Mouse (Mus musculus) yolk sac, embryonic 10.5 days (tissue): ENCODE results near the gene Depp1.
A peak's percentile ranks its signal among the peaks of the same experiment; 100 is the strongest.
"Not testable (repeated sequence)": the region's sequence is repeated elsewhere in the genome, so short reads cannot be mapped to it uniquely, and the experiment has no call there.

Experiments used
- DNase-seq: peaks from one replicate; pipeline ENCODE4 v3.0.0-alpha.2; 2017; ENCODE audit warnings: low spot score

The Depp1 gene

DNA sequence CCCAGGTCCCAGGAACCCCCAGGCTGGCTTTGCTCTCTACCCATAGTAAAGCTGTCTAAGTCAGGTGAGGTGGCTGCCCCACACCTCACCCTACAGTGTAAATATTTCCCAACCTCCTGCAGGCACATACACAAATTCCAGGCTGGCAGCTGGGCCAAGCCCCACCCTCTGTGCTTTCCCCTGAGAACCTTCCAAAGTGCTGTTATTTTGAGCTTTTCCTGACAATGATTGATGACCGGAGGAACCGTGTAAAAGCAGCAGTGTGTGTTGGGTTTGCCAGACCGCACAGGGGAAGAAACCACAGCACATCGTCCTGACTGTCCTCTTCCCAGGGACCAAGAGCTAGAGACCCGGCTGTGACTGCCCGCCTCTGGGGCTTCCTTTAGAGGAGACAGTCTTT lies at the start of gene Depp1:
Gene Depp1 (plus strand): TSS at position 204 of the 400 bp plus-strand sequence.
- peak; percentile 89 for DNase-seq

DNA sequence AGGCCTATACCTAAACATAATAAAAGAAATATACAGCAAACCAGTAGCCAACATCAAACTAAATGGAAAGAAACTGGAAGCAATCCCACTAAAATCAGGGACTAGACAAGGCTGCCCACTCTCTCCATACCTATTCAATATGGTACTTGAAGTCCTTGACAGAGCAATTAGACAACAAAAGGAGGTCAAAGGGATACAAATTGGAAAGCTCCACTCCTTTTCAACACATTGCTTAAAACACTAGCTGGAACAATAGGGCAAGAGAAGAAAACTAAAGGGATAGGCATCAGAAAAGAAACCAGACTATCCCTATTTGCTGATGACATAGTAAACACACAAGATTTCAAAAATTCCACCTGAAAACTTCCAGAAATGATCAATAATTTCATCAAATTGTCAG lies 49.4 kb upstream of the Depp1 start:
- DNase-seq, result not testable (repeated sequence)

GRCm38 (mm10) chr6:116607230-116607629 lies 43.2 kb upstream of the Depp1 start:
- no peak for DNase-seq

- no peak for DNase-seq
Observed at GRCm38 (mm10) chr6:116615719-116616118, 34.7 kb upstream of the Depp1 start.

DNA sequence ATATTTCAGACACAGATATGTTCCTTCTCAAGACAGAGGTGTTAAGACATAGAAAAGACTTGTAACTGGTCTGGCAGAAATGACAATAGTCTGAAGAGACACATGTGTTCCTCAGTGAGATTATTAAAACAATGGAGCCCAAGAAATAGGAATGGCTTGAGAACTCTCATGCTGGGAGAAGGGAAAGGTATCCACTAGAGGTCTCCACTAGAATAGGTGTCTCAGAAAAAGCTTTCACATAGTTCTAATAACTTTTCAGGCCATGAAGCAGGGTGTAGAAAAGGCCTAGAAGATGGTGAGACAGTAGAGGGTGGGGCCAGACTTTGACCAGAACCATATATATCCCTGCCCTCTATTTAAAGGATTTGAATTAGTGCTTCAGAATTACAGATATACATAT lies 32.3 kb upstream of the Depp1 start:
- no peak for DNase-seq

- no peak for DNase-seq
Observed at GRCm38 (mm10) chr6:116621318-116622023, 28.9 kb upstream of the Depp1 start.

- not testable (repeated sequence) for DNase-seq
Observed at GRCm38 (mm10) chr6:116626417-116626816, 24.0 kb upstream of the Depp1 start.

- no peak for DNase-seq
Observed at GRCm38 (mm10) chr6:116628095-116628494, 22.3 kb upstream of the Depp1 start.

GRCm38 (mm10) chr6:116628539-116629171 lies 21.8 kb upstream of the Depp1 start, which contains the start of gene Zfp422:
Zfp422 (minus strand) TSS chr6:116628999.
- DNase-seq, result peak; percentile 82

DNA sequence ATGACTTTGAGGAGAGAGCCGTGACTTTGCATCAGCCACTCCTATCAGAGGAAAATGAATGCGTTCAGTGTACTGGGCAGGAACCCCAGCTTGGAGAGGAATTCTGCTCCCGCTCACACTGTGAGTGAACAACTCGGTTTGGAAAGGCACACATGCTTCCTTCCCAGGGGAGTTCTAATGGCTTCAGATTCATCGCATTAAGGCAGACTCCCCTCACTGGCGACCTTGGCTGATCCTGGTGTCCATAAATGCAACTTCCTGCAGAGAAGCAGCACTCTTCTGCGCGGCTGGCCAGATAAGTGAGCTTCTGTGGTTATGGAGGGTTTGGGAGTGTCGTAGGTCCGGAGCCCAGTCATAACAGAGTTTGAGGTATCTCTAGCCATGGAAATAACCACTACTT lies 20.6 kb upstream of the Depp1 start:
- no peak for DNase-seq

- peak; percentile 58 for DNase-seq
Observed at GRCm38 (mm10) chr6:116632129-116632528, 18.3 kb upstream of the Depp1 start.

GRCm38 (mm10) chr6:116633741-116634695 lies 16.4 kb upstream of the Depp1 start:
- no peak for DNase-seq

DNA sequence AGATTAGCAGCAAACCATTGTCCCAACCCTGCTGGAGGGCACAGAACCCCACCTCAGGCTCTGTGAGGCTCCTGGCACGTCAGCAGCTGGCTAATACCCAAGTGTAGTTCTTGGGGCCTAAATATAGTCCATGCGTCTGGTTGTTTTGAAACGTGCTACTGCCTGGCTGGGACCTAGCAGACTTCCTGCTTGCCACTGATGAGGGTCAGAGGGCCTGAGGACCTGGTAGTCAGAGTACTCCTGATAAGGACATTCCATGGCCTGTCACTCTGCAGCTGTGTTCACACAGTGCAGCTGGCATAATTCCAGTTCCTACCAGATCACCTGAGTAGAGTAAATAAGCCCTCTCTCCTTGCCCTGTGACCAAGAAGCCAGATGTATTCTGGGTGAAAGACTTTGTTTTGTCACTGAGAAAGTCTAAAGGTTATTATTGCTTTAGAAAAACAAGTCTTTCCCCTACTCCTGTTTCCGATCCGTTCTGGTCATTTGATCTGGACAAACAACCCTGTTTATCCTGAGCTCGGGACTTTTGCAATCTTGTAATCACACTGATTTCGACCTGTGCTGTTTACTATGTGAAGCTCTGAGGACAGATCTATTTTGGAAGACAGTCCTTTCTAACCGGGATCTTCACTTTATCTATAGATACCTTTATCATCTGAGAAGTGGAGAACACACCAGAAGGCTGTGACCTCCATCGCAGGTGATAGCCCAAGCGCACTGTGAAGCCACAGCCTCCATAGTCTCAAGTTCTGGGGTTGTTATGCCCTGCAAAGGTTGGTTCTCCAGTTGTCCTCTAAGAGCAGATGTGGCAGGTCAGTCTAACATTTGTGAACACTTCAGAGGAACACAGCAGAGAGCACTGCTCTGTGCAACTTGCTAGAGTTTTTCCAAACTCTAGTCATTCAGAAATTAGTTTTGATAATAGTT lies 14.9 kb upstream of the Depp1 start:
- peak; percentile 87 for DNase-seq

DNA sequence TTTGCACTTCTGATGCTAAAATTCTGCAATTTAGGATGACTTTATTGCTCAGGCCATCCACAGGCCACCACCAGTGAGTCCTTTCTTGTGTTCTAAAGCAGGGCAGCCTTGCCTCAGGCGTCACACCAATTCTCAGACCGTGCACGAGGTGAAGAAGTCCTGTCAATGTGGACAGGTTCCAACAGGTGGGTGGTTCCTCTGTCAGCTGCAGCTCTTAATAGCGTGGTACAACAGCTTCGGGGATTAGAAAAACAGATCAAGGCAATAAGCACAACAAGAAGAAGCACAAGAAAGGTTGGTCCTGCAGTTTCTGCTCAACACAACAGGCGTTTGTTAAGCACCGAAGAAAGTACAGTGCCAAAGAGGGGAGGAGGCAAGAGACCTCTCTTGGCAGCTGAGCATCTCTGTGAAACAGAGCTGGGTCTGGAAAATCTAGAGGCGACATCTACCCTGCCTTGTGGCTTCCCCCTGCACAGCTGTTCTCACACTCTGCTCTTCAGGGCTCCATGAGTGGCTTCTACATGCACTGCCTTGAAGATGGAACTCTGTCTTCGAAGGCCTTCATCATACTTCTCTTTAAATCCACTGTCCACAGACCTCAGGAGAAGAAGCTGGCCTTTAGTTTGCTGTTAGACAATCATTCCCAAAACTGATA lies 13.7 kb upstream of the Depp1 start:
- no peak for DNase-seq

- no peak for DNase-seq
Observed at GRCm38 (mm10) chr6:116637496-116637895, 12.9 kb upstream of the Depp1 start.

DNA sequence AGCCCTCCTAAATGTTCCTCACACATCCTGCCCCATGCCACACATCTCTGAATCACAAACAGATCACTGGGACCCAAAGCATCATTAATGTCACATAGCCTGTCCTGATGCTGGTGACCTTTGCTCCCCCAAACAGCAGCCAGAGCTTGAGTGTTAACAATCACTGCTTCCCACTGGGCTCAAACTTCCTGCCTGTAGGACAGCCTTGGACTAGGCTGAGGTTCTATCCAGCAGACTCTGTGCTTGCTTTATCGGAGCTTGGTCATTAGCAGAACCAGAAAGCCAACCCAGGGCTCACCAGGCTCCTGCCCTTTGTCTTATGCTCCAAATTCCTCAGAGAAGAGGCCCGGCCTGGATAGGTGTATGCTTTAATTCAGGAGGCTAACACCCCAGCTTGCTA lies 11.5 kb upstream of the Depp1 start:
- DNase-seq, result no peak

DNA sequence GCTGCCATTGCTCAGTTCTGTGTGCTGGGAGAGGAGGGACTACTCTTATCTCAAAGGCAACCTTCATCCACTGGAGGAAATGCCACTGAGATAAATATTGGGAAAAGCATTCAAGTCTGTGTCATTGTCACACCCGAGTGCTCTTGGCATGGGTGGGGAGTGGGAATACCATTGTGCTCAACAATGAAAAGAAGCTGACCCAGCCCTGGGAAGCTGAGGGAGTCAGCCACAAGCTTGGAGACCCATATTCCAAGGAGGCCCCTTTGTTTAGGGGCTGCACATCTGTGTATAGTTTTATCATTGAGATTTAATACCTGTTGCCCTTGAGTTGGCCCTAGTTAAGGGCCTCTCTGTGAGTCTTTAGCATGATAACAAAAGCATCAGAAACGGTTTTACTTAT lies 10.7 kb upstream of the Depp1 start:
- DNase-seq, result no peak

GRCm38 (mm10) chr6:116642942-116643341 lies 7.5 kb upstream of the Depp1 start:
- no peak for DNase-seq

DNA sequence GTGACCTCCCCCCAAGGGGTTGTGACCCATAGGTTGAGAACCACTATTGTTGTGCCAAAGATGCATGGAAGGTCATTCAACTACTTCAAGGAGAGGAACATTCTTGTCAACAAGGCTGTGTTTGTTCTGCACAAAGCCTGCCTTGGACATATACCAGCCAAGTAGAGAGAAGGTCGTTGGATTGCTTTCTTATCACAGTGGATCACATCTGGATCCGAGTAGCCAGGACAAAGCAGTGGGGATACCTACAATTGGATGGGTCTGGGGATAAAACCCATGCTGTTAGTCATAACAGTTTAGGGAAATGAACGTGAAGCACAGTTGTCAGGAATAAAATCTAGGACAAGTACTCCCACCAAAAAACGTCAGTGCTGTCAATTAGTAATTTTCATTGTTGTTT lies 6.5 kb upstream of the Depp1 start:
- no peak for DNase-seq

- no peak for DNase-seq
Observed at GRCm38 (mm10) chr6:116644335-116644734, 6.1 kb upstream of the Depp1 start.

- peak; percentile 79 for DNase-seq
Observed at GRCm38 (mm10) chr6:116647763-116648162, 2.6 kb upstream of the Depp1 start.
